Mouse (Mus musculus) hematopoietic stem cell, adult 5-6 weeks (primary cell): ENCODE data around the gene Arhgap23. TPM values are rescaled to one million over a fixed set of nuclear protein-coding genes. Genes with fewer than 3 reads are reported as not detected.

ENCODE experiments used
- ATAC-seq, 2 experiments: fragments of 125-278 bp in 1 of 2; replicated peaks in 1 of 2; 2 replicates each; pipeline ENCODE4 v1.8.0; 2016 to 2017; ENCODE audit warnings: inconsistent platforms in 2 of 2, mild to moderate bottlenecking in 2 of 2, moderate number of reproducible peaks in 2 of 2, low read depth in 1 of 2, moderate TSS enrichment in 1 of 2; ENCODE audit not compliant: low FRiP score in 2 of 2, poor library complexity in 2 of 2, severe bottlenecking in 2 of 2, insufficient read depth in 1 of 2, low TSS enrichment in 1 of 2
- total RNA-seq: library from RNA; stranded (forward); fragments of 172-1452, 232-1000 nt; gene quantifications from 2 replicates; pipeline ENCODE4 v1.2.3, GENCODE M21; 2017

Gene Arhgap23
- total RNA-seq, 1 experiment from 2014 or later, result 11.4 TPM

DNA sequence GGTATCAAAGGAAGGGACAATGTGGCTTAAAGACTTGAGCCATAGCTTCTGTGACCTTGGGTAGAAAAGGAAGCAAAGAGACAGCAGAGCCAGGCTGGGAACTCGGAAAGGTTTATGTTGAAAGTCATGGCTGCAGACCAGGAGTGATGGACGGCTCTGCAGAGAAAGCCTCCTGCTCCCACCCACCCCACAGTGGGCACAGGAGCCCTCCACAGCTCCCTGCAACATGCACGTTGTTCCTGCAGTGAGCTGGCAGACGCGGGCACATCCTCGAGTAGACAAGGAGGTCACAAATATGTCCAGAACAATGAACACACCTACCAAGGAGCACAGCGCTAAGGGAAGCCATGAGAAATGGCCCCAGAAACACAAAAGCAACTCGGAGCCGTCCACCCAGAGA is 128.6 kb downstream of the Arhgap23 start:
- ATAC-seq, result no peak

DNA sequence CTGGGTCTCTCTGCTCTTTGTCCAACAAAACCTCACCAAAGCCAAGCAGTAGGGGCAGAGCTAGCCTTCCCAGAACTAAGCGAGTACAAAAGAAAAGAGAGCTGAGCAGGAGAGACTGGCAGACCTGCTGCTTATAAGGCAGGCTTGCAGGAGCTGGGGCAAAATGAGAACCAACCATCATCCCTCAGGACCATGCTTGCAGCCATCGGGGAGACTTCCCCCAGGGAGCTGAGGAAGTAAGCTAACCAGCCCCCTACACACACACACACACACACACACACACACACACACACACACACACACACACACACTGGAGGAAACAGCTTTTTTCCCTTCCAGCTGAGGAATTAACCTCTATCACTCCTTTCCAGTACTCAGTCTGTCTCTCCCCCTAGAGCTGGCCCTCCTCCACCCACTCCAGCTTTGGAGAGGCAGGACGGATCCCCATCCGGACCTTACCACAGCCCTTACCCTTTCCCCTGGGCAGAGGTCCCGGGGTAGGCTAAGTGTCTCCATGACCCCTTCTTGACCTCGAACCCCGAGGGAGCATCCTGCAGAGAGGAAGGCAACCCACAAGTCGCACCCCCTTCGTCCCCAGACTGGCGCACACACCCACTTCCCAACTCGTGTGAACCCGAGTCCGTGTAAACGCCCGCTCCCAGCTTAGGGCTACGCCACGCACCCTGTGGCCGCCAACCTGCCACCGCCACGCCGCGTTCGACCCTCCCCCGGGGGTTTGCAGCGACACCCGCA is 130.7 kb downstream of the Arhgap23 start:
- 0 out of 4 replicates have a peak, but pooled peaks of 1 of the 2 experiments have one; percentile 11 for ATAC-seq

DNA sequence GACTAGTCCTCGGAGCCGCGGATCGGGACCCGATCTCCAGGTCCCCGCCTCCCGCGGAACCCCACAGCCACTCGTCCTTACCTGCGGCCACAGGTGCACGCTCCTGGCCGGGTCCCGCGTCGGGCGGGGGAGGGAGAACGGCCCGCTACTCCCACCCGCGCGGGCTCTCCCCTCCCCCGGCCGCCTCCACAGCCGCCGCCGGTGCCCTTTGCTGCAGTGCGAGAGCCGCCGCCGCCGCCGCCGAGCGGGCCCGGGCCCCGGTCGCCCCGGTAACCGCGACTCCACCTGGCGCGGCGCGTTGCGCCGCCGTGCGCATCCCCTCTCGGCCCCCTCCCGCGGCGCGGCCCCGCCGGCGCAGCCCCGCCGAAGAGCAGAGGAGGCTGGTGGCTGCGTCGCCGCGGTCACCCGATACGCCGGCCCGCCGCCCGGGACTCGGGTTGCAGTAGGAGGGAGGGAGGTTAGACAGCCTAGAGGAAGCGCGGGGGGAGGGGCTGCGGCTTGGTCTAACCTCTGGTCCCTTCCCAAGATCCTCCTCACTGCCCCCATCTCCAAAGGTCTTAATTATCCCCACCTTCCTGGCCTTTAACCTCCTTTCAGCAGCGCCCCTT is 131.6 kb downstream of the Arhgap23 start:
- no peak for ATAC-seq

DNA sequence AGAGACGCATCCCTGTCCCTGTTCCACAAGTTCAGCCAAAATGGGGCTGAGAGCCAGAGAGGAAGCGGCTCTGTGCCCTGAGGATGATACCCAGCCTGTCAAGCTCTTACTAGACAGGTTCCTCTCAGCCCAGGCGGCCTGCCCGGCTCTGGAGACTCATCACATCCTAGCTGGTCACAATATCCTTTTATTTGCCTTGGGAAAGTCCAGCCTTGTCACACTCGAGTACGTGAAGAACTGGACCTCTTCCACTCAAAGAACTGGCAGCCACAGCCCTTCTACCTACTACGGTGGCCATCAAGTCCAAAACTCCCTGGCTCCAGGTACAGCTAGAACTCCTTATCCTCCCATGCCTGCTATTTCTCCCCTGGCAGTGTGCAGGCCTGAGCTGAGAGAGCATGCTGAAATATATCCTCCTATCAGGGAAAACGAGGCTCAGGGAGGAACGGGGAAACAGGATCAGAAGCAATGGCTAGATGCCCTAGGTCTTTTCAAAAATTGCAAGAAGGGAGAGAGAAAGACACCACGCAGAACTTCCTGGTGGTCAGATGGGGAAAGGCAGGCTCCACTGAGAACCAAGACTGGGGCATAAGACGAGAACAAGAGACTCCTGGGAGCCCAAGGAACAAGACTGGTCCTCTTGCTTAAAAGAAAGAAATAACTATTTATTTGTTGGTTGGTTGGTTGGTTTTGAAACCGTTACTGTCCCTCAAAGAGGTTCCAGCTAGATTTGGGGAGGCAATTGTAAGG is 132.8 kb downstream of the Arhgap23 start:
- ATAC-seq, result no peak

DNA sequence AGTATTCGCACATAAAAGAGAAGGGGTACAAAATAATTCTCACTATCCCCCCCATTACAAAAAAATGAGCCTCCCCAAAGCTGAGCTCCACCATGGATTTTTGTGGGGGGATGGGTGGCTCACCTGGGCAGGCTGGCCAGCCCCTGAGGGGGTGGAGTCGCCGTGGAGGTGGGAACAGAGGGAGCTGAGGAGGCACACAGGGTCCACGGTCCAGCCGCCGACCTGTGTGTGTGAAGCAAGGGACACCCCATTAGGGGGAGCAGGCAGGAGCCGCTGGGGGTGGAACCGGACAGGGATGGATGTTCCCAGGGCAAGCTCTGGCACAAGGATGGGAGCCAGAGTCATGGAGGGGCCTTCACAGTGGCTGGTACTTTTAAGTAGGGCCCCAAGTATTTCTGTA is 133.4 kb downstream of the Arhgap23 start:
- no peak for ATAC-seq

Other genes starting within 250 kb of the Arhgap23 start
- 329 and 360 TPM in 2 replicates for gene Kpnb1, start 227.7 kb upstream of the Arhgap23 start, total RNA-seq
- gene Npepps, start 134.9 kb upstream of the Arhgap23 start, total RNA-seq, result 33.1 and 59.0 TPM in 2 replicates
- 21.4 and 22.7 TPM in 2 replicates for gene Mrpl45, start 99.8 kb upstream of the Arhgap23 start, total RNA-seq
- gene Gpr179, start 63.5 kb upstream of the Arhgap23 start, total RNA-seq, result 0.10 and 0.31 TPM in 2 replicates
- 12.8 and 13.6 TPM in 2 replicates for gene Socs7, start 53.0 kb upstream of the Arhgap23 start, total RNA-seq
- not detected in 2 replicates for gene 4933428G20Rik, start 84.8 kb downstream of the Arhgap23 start, total RNA-seq
- gene Srcin1, start 160.7 kb downstream of the Arhgap23 start, total RNA-seq, result not detected in 2 replicates
- 2.1 and 2.2 TPM in 2 replicates for gene Epop, start 214.2 kb downstream of the Arhgap23 start, total RNA-seq
- gene Mllt6, start 247.9 kb downstream of the Arhgap23 start, total RNA-seq, result 16.5 and 19.5 TPM in 2 replicates